Mouse (Mus musculus) stomach, postnatal 0 days (tissue): ENCODE measurements around the gene Speg. TPM values are rescaled to one million over a fixed set of nuclear protein-coding genes. Genes with fewer than 3 reads are reported as not detected.

Experiments used
- ATAC-seq: fragments of 200-750 bp; cut with Nextera tagmentation; 2 replicates; pipeline ENCODE4 v1.8.0; 2017; ENCODE audit not compliant: low FRiP score, low TSS enrichment
- DNase-seq: peaks from one replicate; pipeline ENCODE4 v3.0.0-alpha.2; 2016; ENCODE audit warnings: low spot score
- H3K27ac ChIP-seq: fragments of 300-500 bp; sonication (generic); replicated peaks from 2 replicates; pipeline ENCODE4 v1.5.1; 2014; ENCODE audit warnings: mild to moderate bottlenecking, control low read depth
- H3K27me3 ChIP-seq: fragments of 300-500 bp; sonication (generic); 2 replicates; pipeline ENCODE4 v1.6.1; 2014; ENCODE audit warnings: low read length; ENCODE audit not compliant: control insufficient read depth, insufficient read depth
- H3K36me3 ChIP-seq: fragments of 300-500 bp; sonication (generic); 2 replicates; pipeline ENCODE4 v1.6.1; 2014; ENCODE audit warnings: low read length, mixed read lengths; ENCODE audit not compliant: control insufficient read depth, insufficient read depth
- H3K4me1 ChIP-seq: fragments of 300-500 bp; sonication (generic); replicated peaks from 2 replicates; pipeline ENCODE4 v1.6.1; 2014; ENCODE audit warnings: antibody characterized with exemption; ENCODE audit not compliant: control insufficient read depth, insufficient read depth
- H3K4me2 ChIP-seq: fragments of 300-500 bp; sonication (generic); replicated peaks from 2 replicates; pipeline ENCODE4 v1.6.1; 2014; ENCODE audit warnings: low read depth, mild to moderate bottlenecking, control low read depth, moderate library complexity
- H3K4me3 ChIP-seq: fragments of 300-500 bp; sonication (generic); 2 replicates; pipeline ENCODE4 v1.5.1; 2014; ENCODE audit warnings: low read depth, low read length, control low read depth
- H3K9ac ChIP-seq: fragments of 300-500 bp; sonication (generic); 2 replicates; pipeline ENCODE4 v1.6.1; 2014; ENCODE audit warnings: mild to moderate bottlenecking, low read length, control low read depth, mixed read lengths
- H3K9me3 ChIP-seq: fragments of 300-500 bp; sonication (generic); 2 replicates; pipeline ENCODE4 v1.6.1; 2016; ENCODE audit warnings: low read length; ENCODE audit not compliant: control insufficient read depth
- CTCF ChIP-seq: IDR thresholded peaks from 2 replicates; pipeline ENCODE4 v1.5.1; 2016; ENCODE audit warnings: antibody characterized with exemption, low read depth, mild to moderate bottlenecking, moderate library complexity
- EP300 ChIP-seq: optimal IDR thresholded peaks from 2 replicates; pipeline ENCODE3; 2016; ENCODE audit warnings: antibody characterized with exemption
- WGBS: fragments of 180-500 bp; shearing (Covaris S2); extraction: QIAGEN DNeasy Blood & Tissue Kit; methylation state at CpG from one replicate; pipeline ENCODE4 v1.1.7; 2014; 5-methylcytosine and 5-hydroxymethylcytosine counted together
- polyA plus RNA-seq: library from polyadenylated mRNA; unstranded; fragments of >200 nt; fragmentation: Nextera tagmentation; extraction: Ambion mirVana; gene quantifications from 2 replicates; pipeline ENCODE4 v1.2.1, GENCODE M21; 2015

Gene Speg
- polyA plus RNA-seq, result 28.8 and 30.0 TPM in 2 replicates

- DNase-seq (no peak), ATAC-seq (no peak)
- H3K27ac ChIP-seq, result no peak within 1 kb of the TSS
- no peaks in the 10 kb centered on the region for H3K36me3 ChIP-seq
- peak within 1 kb of the TSS; percentile 8; the same call in 1 of the 2 replicates for H3K4me3 ChIP-seq
- no peaks in the 10 kb centered on the region for H3K9me3 ChIP-seq
- H3K27me3 ChIP-seq, result no peaks in the 10 kb centered on the region
- peak within 1 kb of the TSS; percentile 41; the same call in 1 of the 2 replicates for H3K9ac ChIP-seq
- TF ChIP-seq EP300 (no peak), CTCF (no peak)
- H3K4me2 ChIP-seq, result peak within 1 kb of the TSS; percentile 37
- WGBS, result 21% methylated on average over 56 of the region's 57 CpGs
- H3K4me1 ChIP-seq, result 0 out of 2 replicates have a peak, but pooled peaks cover 3% of the 10 kb centered on the region
Observed at GRCm38 (mm10) chr1:75374950-75375936, at the start of gene Speg. TSS of gene Speg (plus strand) at chr1:75375297.

- H3K4me3 ChIP-seq, result no peak overlapping the region
- H3K9me3 ChIP-seq, result no peaks in the 10 kb centered on the region
- no peak for ATAC-seq
- TF ChIP-seq CTCF (no peak; the same call in 1 of the 2 replicates), EP300 (no peak)
- no peaks in the 10 kb centered on the region for H3K36me3 ChIP-seq
- H3K9ac ChIP-seq, result no peak overlapping the region
- H3K4me1 ChIP-seq, result no peaks in the 10 kb centered on the region
- H3K4me2 ChIP-seq, result no peak overlapping the region
- DNase-seq, result no peak
- no peak overlapping the region for H3K27ac ChIP-seq
- H3K27me3 ChIP-seq, result no peaks in the 10 kb centered on the region
Observed at GRCm38 (mm10) chr1:75327461-75327860, 47.6 kb upstream of the Speg start.

DNA sequence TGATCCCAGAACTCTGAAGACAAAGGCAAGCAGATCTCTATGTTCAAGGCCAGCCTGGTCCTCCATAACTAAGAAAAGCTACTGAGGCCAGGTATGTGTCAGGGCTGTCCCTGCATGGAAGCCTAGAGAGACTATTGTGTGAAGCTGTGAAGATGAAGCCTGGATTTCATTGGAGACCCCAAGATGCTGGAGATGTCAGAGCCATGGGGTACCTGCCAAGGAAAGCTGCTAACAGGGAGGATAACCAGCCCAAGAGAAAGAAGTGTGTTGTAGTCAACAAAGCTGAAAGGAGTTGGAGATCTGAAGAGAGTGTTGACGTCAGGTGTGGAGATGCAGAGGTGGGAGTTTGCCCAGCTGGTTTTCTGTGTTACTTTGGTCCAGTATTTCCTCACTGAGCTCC is 43.8 kb upstream of the Speg start:
- no peak overlapping the region for H3K4me2 ChIP-seq
- H3K9me3 ChIP-seq, result no peaks in the 10 kb centered on the region
- no peaks in the 10 kb centered on the region for H3K4me1 ChIP-seq
- no peak overlapping the region for H3K4me3 ChIP-seq
- no peak overlapping the region for H3K27ac ChIP-seq
- WGBS, result 60% methylated on average over 1 of the region's 1 CpGs
- H3K9ac ChIP-seq, result no peak overlapping the region
- no peak for TF ChIP-seq CTCF
- TF ChIP-seq EP300, result no peak
- H3K27me3 ChIP-seq, result no peaks in the 10 kb centered on the region
- H3K36me3 ChIP-seq, result no peaks in the 10 kb centered on the region
- no peak for DNase-seq
- no peak for ATAC-seq

DNA sequence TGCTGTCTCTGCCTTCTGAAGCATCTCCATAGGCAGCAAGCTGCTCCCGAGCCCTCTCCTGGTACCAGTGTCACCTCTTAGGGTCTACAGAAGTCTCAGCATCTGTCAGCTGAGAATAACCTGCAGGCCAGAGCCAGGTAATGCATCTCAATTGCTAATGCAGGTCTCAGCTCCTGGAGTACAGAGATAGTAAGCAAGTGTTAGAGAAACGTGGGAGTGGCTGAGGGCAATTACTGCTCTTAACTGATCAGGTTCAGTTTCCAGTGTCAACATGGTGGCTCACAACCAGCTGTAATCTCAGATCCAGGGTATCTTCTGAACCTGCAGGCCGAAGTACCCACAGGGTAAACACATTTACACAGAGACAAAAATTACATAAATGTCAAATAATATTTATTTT is 38.6 kb upstream of the Speg start:
- DNase-seq (no peak), ATAC-seq (no peak)
- Histone ChIP-seq H3K27ac (no peak overlapping the region), H3K36me3 (no peaks in the 10 kb centered on the region), H3K4me3 (no peak overlapping the region), H3K9ac (no peak overlapping the region), H3K4me2 (no peak overlapping the region), H3K4me1 (peaks cover 7% of the 10 kb centered on the region), H3K9me3 (no peaks in the 10 kb centered on the region), H3K27me3 (no peaks in the 10 kb centered on the region)
- WGBS, result 59% methylated on average over 3 of the region's 3 CpGs
- TF ChIP-seq CTCF, result no peak; the same call in 1 of the 2 replicates

DNA sequence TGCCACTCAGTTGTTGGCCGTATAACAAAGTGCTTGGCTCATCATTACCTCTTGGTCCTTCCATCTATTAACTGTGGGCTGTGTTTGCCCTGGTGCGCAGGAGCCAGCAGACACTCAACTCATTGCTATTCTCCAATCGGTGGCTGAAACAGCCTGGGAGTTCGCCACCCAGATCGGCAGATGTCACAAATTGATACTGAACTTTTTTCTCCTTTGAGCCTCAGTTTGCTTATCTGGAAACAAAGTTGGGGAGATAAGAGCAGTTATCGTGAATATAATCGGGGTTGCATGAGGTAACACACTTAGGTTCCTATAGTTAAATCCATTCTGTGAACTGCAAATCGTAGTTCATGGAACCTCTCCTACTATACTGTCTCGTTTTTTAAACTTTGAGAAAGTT is 38.0 kb upstream of the Speg start:
- TF ChIP-seq EP300, result no peak
- no peak for TF ChIP-seq CTCF
- 51% methylated on average over 9 of the region's 9 CpGs for WGBS
- no peak overlapping the region for H3K4me2 ChIP-seq
- H3K4me1 ChIP-seq, result peaks cover 7% of the 10 kb centered on the region
- no peaks in the 10 kb centered on the region for H3K36me3 ChIP-seq
- no peaks in the 10 kb centered on the region for H3K9me3 ChIP-seq
- H3K27ac ChIP-seq, result no peak overlapping the region
- H3K4me3 ChIP-seq, result no peak overlapping the region
- ATAC-seq (no peak), DNase-seq (no peak)
- no peaks in the 10 kb centered on the region for H3K27me3 ChIP-seq
- H3K9ac ChIP-seq, result no peak overlapping the region
